Mouse (Mus musculus) thymus, postnatal 25 days (tissue): ENCODE measurements around the gene Gm8232.
"Not testable (repeated sequence)": the region's sequence is repeated elsewhere in the genome, so short reads cannot be mapped to it uniquely, and the experiment has no call there.

ENCODE experiments used
- DNase-seq: peaks from one replicate; pipeline ENCODE4 v3.0.0; 2022

Gm8232 gene

DNA sequence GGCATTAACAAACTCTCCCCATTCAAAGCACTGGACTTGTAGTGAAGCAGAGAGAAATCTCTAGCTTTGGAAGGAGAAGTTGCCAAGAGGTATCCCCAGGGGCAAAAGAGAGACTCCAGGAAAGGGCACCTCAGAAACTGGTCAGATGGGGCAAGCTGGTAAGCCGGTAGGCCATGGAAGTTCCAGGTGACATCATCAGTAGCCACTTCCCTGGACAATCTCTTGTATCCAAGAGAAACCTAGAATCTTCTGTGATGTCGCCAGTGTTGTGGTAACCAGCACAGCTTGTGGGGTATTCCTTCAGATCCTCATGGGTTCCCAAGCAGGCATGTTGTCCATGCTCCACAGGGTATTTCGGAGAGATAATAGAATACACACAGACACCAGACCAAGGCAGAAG, at the start of gene Gm8232:
TSS of gene Gm8232 (plus strand) at position 301 of the 400 bp plus-strand sequence.
- not testable (repeated sequence) for DNase-seq

DNA sequence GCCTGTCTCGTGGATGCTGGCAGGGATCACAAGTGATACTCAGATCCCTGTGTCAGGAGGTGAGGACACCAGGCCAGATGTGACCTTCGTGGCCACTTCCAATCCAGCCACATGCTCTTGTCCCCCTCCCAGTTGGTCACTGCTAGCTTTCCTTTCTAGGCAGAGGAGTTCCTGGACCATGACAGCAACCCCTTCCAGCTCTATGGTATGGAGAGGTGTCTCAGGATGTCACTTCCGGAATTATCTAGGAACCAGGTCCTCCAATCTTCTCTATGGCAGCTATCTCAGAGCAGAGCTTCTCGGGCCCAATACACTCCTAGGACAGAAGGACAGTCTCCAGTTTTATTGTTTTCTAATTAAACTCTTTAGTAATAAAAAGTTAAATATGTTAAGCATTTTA, 49.2 kb upstream of the Gm8232 start:
- DNase-seq: not testable (repeated sequence)

DNA sequence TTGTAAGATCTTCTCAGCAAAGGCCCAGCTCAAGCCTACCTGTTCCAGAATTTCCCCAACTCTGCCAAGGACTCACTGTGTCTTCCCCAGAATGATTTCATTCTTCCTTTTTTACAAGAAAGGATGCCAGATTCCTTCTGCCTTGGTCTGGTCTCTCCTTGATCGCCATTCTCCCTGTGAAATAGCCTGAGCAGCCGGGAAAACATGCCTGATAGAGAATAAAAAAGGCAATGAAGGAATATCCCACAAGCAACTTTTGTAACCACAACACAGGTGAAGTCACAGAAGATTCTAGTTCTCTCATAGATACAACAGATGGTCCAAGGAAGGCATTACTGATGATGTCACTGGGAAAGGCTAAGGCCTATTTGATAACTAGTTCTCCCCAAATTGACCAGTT, 22.8 kb upstream of the Gm8232 start, which contains the start of gene Gm3371:
TSS of gene Gm3371 (minus strand) at position 101 of the 400 bp plus-strand sequence.
- DNase-seq: not testable (repeated sequence)
